Mouse (Mus musculus) erythroblast, embryonic 14.5 days (primary cell): ENCODE measurements at regions not wholly inside any gene's neighbourhood (a gene's known extent, or its start where the extent isn't known, plus 50 kb on each side); places are given as distances from the start of the nearest gene placed in this dataset.

Source experiments
- GATA1 ChIP-seq: IDR thresholded peaks from 2 replicates; pipeline ENCODE4 v1.6.1; 2012; ENCODE audit warnings: low read length, inconsistent platforms, mixed read lengths
- TAL1 ChIP-seq: IDR thresholded peaks from 3 replicates; pipeline ENCODE4 v1.6.1; 2012; ENCODE audit warnings: low read length, inconsistent platforms, mixed read lengths

- no peak for TF ChIP-seq GATA1
- no peak for TF ChIP-seq TAL1
These were observed 2144.2 kb upstream of the Lrrc6 start for GRCm38 (mm10) chr15:68644862-68645261.
